Mouse (Mus musculus): Measurements from ENCODE around the gene Gm5767.
"Not testable (repeated sequence)": the region's sequence is repeated elsewhere in the genome, so short reads cannot be mapped to it uniquely, and the experiment has no call there.

The Gm5767 gene

GRCm38 (mm10) chr16:8714851-8715250 lies 34.3 kb downstream of the Gm5767 start:
- DNase-seq (ENCODE audit: low spot score) = no peak

- no peak for DNase-seq (ENCODE audit: low spot score)
These were observed 35.0 kb downstream of the Gm5767 start for GRCm38 (mm10) chr16:8715513-8716080.

DNA sequence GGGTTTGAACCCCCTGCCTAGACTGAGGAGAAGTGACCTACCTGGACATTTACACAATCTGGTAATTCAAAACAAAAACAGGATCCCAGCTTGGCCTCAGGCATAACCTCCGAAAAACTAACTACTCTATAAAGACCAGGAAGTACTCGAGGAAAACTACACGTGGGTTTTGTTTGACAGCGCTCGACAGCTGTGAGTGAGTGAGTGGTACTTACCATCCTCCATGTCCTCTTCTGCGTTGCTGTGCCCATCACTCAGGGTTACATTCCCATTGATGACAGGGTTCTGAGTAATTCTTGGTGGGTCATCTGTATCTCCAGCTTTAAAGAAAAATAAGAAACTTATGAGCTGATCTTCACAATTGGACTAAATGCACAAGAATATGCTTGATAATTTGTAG lies 35.7 kb downstream of the Gm5767 start:
- DNase-seq (ENCODE audit: low spot score) = no peak

- no peak for DNase-seq (ENCODE audit: low spot score)
These were observed 37.2 kb downstream of the Gm5767 start for GRCm38 (mm10) chr16:8717744-8718143.

DNA sequence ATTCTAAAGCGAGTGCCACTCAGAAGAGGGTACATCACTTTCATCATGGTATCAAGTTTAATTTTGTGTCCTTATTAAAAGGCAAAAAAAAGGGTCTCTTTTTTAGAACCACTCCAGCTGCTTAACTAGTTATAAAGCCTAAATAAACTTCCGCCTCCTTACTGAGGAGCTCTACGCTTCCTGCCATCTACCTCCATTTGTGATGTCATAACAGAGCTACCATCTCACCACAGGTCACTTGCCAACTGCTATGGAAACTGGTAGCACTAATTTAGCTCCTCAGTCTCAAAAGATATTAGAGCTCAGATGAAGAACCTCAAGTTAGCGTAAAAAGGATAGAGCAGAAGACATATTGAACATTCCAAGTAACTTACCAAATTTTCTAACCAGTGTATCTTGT lies 39.9 kb downstream of the Gm5767 start:
- DNase-seq (ENCODE audit: low spot score) = no peak

DNA sequence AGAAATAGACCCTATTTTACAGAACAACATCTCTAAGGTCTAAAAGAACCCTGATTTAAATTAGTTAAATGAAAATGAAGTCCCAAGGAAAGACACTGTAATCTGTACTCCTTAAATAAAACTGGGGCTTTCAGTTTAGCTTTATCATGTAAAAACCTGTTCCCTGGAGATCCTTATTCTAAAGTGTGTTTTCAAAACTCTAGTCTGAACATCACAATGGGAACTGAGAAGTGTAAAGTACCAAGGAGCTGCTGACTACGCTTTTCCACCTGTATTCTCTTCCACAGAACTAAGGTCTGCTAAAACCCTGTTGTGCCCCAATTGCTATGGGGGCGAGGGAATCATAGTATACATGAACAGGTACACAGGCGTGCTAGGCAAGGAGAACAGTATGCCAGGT lies 43.5 kb downstream of the Gm5767 start:
- no peak for DNase-seq (ENCODE audit: low spot score)

- no peak for DNase-seq (ENCODE audit: low spot score)
These were observed 45.2 kb downstream of the Gm5767 start for GRCm38 (mm10) chr16:8725807-8726206.

- DNase-seq (ENCODE audit: low spot score) = no peak
These were observed 47.7 kb downstream of the Gm5767 start for GRCm38 (mm10) chr16:8728111-8728748.

GRCm38 (mm10) chr16:8731630-8732029 lies 51.1 kb downstream of the Gm5767 start:
- DNase-seq (ENCODE audit: low spot score) = no peak

DNA sequence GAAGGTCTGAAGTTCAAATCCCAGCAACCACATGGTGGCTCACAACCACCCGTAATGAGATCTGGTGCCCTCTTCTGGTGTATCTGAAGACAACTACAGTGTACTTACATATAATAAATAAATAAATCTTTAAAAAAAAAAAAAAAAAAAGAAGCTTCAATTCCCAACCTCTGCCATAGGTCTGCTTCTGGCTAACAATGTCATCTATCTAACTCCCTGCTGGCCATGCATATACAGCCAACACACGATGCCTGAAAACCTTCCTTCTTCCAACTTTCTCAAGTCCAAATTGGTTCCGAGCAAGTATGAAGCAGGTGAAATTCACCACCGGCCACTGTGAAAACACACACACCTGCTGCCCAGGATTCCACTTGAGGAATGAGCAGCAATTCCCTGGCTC lies 51.9 kb downstream of the Gm5767 start:
- not testable (repeated sequence) for DNase-seq (ENCODE audit: low spot score)
